Mouse (Mus musculus) myocyte (in vitro differentiated cells): ENCODE measurements around the gene Rpsa. TPM values are rescaled to one million over a fixed set of nuclear protein-coding genes. Genes with fewer than 3 reads are reported as not detected.
A peak's percentile ranks its signal among the peaks of the same experiment; 100 is the strongest.

ENCODE experiments used
- H3K27me3 ChIP-seq: one replicate; pipeline ENCODE4 v1.6.1; 2011; ENCODE audit not compliant: control insufficient read depth, insufficient read depth, insufficient read length
- H3K36me3 ChIP-seq: one replicate; pipeline ENCODE4 v1.6.1; 2011; ENCODE audit not compliant: control insufficient read depth, insufficient read depth
- H3K4me2 ChIP-seq: one replicate; pipeline ENCODE4 v1.6.1; 2011; ENCODE audit warnings: low read depth, control low read depth
- H3K4me3 ChIP-seq: one replicate; pipeline ENCODE4 v1.5.1; 2011; ENCODE audit warnings: mild to moderate bottlenecking, control low read depth, moderate library complexity
- H3K79me2 ChIP-seq: one replicate; pipeline ENCODE4 v1.6.1; 2011; ENCODE audit not compliant: control insufficient read depth, insufficient read depth
- H3ac ChIP-seq: one replicate; pipeline ENCODE4 v1.6.1; 2011; ENCODE audit not compliant: control insufficient read depth, insufficient read length
- CEBPB ChIP-seq: IDR thresholded peaks from 2 replicates; pipeline ENCODE4 v1.6.1; 2011; ENCODE audit warnings: mild to moderate bottlenecking, moderate library complexity; ENCODE audit not compliant: poor library complexity, insufficient read depth, severe bottlenecking
- E2F4 ChIP-seq: IDR thresholded peaks from one replicate; pipeline ENCODE4 v1.6.1; 2011; ENCODE audit warnings: mild to moderate bottlenecking, control low read depth, moderate library complexity; ENCODE audit not compliant: insufficient read depth
- MAX ChIP-seq: IDR thresholded peaks from one replicate; pipeline ENCODE4 v1.6.1; 2011; ENCODE audit warnings: low read depth, mild to moderate bottlenecking, control low read depth
- MYOD1 ChIP-seq, 3 experiments: IDR thresholded peaks; one replicate each; pipeline ENCODE4 v1.6.1; 2011; ENCODE audit warnings: control low read depth in 2 of 3, low read depth in 2 of 3, mild to moderate bottlenecking in 2 of 3, moderate library complexity in 1 of 3; ENCODE audit not compliant: insufficient read length in 2 of 3, control insufficient read depth in 1 of 3
- MYOG ChIP-seq, 3 experiments: IDR thresholded peaks; one replicate each; pipeline ENCODE4 v1.6.1; 2011; ENCODE audit warnings: control low read depth in 2 of 3, low read depth in 2 of 3, mild to moderate bottlenecking in 2 of 3; ENCODE audit not compliant: insufficient read length in 2 of 3, control insufficient read depth in 1 of 3, insufficient read depth in 1 of 3
- POLR2A ChIP-seq: IDR thresholded peaks from one replicate; pipeline ENCODE4 v1.6.1; 2011; ENCODE audit warnings: low read depth, mild to moderate bottlenecking, control low read depth, moderate library complexity; ENCODE audit not compliant: insufficient read length
- POLR2AphosphoS2 ChIP-seq: IDR thresholded peaks from one replicate; pipeline ENCODE4 v1.6.1; 2011; ENCODE audit warnings: low read depth, control low read depth; ENCODE audit not compliant: insufficient read length
- REST ChIP-seq: IDR thresholded peaks from one replicate; pipeline ENCODE4 v1.6.1; 2011; ENCODE audit warnings: mild to moderate bottlenecking, control low read depth, moderate library complexity; ENCODE audit not compliant: insufficient read depth, insufficient read length
- SRF ChIP-seq: IDR thresholded peaks from one replicate; pipeline ENCODE4 v1.6.1; 2011; ENCODE audit warnings: low read depth; ENCODE audit not compliant: control insufficient read depth, insufficient read length
- TCF12 ChIP-seq: IDR thresholded peaks from one replicate; pipeline ENCODE4 v1.6.1; 2011; ENCODE audit warnings: mild to moderate bottlenecking, control low read depth; ENCODE audit not compliant: poor library complexity, insufficient read depth, severe bottlenecking
- TCF3 ChIP-seq: IDR thresholded peaks from one replicate; pipeline ENCODE4 v1.6.1; 2011; ENCODE audit warnings: low read depth, control low read depth; ENCODE audit not compliant: insufficient read length
- USF1 ChIP-seq: IDR thresholded peaks from one replicate; pipeline ENCODE4 v1.6.1; 2011; ENCODE audit warnings: low read depth, mild to moderate bottlenecking, control low read depth, moderate library complexity
- polyA plus RNA-seq: library from polyadenylated mRNA; unstranded; fragments of >200 nt; fragmentation: generic; extraction: Trizol; gene quantifications from one replicate; pipeline ENCODE4 v1.2.1, GENCODE M21; 2012; ENCODE audit warnings: missing spikeins

The Rpsa gene
- polyA plus RNA-seq, 1 experiment, result 2,555 TPM

DNA sequence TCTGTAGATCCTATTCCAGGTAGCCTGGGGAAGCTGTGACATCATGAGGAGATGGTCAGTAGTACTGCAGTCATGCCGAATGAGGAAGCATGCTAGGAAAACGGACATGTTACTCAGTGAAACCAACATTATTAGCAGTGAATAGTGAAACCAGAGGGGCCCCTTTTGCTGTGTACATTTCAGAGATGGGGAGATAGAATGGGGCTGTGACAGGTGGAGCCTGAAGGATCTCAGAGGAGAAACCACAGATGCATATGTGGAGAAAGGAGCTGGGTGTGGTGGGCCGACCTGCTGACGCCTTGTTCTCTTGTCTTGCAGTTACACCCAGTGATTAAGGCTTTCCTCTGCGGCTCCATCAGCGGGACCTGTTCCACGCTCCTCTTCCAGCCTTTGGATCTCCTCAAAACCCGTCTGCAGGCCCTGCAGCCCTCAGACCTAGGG lies 11.3 kb upstream of the Rpsa start:
- Histone ChIP-seq H3K4me3 (no peak overlapping the region), H3K4me2 (no peak overlapping the region), H3K79me2 (peaks cover 5% of the 10 kb centered on the region), H3ac (no peak overlapping the region), H3K36me3 (no peaks in the 10 kb centered on the region), H3K27me3 (no peaks in the 10 kb centered on the region)
- no peak for TF ChIP-seq TCF3
- TF ChIP-seq SRF, result no peak
- TF ChIP-seq CEBPB, result no peak
- TF ChIP-seq REST, result no peak
- TF ChIP-seq POLR2A, result no peak
- no peak for TF ChIP-seq E2F4
- no peak for TF ChIP-seq MYOG (IDR thresholded peaks at IDR 0.05; ENCODE audit: control insufficient read depth in 1 of 3, insufficient read depth in 1 of 3, insufficient read length in 2 of 3, low read depth in 2 of 3)

DNA sequence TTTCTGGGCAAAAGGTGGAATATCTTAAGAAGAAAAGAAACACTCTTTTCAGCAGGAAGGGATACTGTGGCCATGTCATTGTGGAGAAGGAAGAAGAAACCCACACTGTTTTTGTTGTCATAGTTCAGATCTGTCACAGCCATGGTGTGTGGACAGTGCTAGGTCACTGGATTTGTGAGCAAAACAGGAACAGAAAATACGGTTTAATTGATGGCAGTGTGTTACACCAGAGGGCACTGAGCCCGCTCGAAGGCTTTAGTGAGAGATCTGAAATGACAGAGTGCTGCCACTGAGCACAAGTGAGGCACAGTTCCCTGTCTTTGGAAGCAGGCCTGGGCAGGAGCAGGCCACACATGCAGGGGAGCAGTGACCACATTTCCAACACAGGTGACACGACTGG lies 9.3 kb upstream of the Rpsa start:
- Histone ChIP-seq H3K4me3 (no peak overlapping the region), H3K79me2 (no peaks in the 10 kb centered on the region), H3K36me3 (no peaks in the 10 kb centered on the region), H3K27me3 (no peaks in the 10 kb centered on the region), H3ac (no peak overlapping the region), H3K4me2 (no peak overlapping the region)
- TF ChIP-seq CEBPB, result no peak
- TF ChIP-seq TCF3, result no peak
- TF ChIP-seq MAX, result no peak
- no peak for TF ChIP-seq MYOD1 (IDR thresholded peaks at IDR 0.05; ENCODE audit: control insufficient read depth in 1 of 3, insufficient read length in 2 of 3, low read depth in 2 of 3)
- TF ChIP-seq SRF, result no peak
- no peak for TF ChIP-seq E2F4
- no peak for TF ChIP-seq MYOG (IDR thresholded peaks at IDR 0.05; ENCODE audit: control insufficient read depth in 1 of 3, insufficient read depth in 1 of 3, insufficient read length in 2 of 3, low read depth in 2 of 3)
- no peak for TF ChIP-seq REST
- no peak for TF ChIP-seq POLR2A
- no peak for TF ChIP-seq POLR2AphosphoS2
- TF ChIP-seq USF1, result no peak
- TF ChIP-seq TCF12, result no peak

DNA sequence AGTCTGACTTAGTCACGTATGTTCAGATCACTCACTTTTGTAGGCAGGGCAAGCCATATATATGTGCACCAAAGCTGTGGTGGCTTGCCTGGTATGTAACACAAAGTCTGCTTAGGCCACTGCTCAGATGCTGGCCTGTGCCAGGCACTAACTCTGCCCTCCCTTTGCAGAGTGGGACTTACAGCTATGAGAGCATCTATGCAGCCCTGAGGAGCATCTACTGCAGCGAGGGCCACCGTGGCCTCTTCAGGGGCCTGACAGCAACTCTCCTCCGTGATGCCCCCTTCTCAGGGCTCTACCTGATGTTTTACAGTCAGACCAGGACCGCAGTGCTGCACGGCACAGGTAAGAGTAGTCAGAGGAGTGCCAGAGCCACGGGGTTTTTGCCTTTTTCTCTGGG lies 7.0 kb upstream of the Rpsa start:
- no peak overlapping the region for H3ac ChIP-seq
- H3K27me3 ChIP-seq, result no peaks in the 10 kb centered on the region
- no peaks in the 10 kb centered on the region for H3K36me3 ChIP-seq
- no peak for TF ChIP-seq E2F4
- no peak for TF ChIP-seq CEBPB
- TF ChIP-seq MAX, result no peak
- no peak for TF ChIP-seq USF1
- TF ChIP-seq REST, result no peak
- TF ChIP-seq POLR2A, result no peak
- no peak for TF ChIP-seq TCF3
- no peak for TF ChIP-seq SRF
- no peak for TF ChIP-seq TCF12
- TF ChIP-seq POLR2AphosphoS2, result no peak
- H3K4me2 ChIP-seq, result no peak overlapping the region
- no peak overlapping the region for H3K4me3 ChIP-seq
- no peaks in the 10 kb centered on the region for H3K79me2 ChIP-seq

DNA sequence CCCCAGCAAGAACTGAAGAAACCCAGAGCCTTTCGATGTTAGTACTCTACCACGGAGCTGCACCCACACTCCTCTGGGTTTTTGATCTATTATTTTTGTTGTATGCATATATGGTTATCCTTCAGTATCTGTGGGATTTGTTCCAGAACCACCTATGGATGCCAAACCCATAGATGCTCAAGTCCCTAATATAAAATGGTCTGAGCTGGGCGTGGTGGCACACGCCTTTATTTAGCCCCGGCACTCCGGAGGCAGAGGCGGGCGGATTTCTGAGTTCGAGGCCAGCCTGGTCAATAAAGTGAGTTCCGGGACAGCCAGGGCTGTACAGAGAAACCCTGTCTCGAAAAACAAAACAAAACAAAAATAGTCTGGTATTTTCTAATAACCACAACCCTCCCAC lies 621 bp upstream of the Rpsa start:
- TF ChIP-seq MYOD1 (IDR thresholded peaks at IDR 0.05; ENCODE audit: control insufficient read depth in 1 of 3, insufficient read length in 2 of 3, low read depth in 2 of 3) (no peak), MYOG (IDR thresholded peaks at IDR 0.05; ENCODE audit: control insufficient read depth in 1 of 3, insufficient read depth in 1 of 3, insufficient read length in 2 of 3, low read depth in 2 of 3) (no peak), POLR2A (no peak), USF1 (no peak), TCF12 (no peak), TCF3 (no peak), REST (no peak), E2F4 (no peak), MAX (no peak), POLR2AphosphoS2 (no peak), CEBPB (no peak), SRF (no peak)
- peaks cover 20% of the 10 kb centered on the region for H3K79me2 ChIP-seq
- no peaks in the 10 kb centered on the region for H3K27me3 ChIP-seq
- H3ac ChIP-seq, result no peak overlapping the region
- H3K4me2 ChIP-seq, result peak overlapping the region; percentile 85
- peak overlapping the region; percentile 94 for H3K4me3 ChIP-seq
- H3K36me3 ChIP-seq, result peaks cover 27% of the 10 kb centered on the region

DNA sequence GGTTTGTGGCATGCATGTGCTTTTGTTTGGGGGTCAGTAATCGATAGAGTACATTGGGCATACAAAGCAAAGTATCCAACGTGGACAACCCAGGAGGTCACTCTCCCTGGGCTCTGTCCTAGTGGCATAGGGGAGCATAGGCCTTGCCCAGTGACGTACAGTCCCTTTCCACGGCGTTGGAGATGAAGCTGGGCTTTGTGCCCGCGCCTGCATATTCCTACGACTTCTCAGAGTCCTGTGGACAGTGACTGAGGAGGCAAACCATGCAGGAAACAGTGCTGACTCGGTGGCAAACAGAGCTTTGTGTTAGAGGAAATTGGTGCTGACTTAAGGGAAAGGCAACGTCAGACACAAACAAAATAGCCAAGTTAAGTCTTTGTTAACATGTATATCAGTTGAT lies 1.8 kb downstream of the Rpsa start:
- H3K79me2 ChIP-seq, result peaks cover 20% of the 10 kb centered on the region
- H3K36me3 ChIP-seq, result peaks cover 32% of the 10 kb centered on the region
- peak overlapping the region; percentile 97 for H3ac ChIP-seq
- H3K27me3 ChIP-seq, result no peaks in the 10 kb centered on the region
- H3K4me2 ChIP-seq, result peak overlapping the region; percentile 98
- H3K4me3 ChIP-seq, result peak overlapping the region; percentile 94
- TF ChIP-seq POLR2A, result no peak
- no peak for TF ChIP-seq MYOD1 (IDR thresholded peaks at IDR 0.05; ENCODE audit: control insufficient read depth in 1 of 3, insufficient read length in 2 of 3, low read depth in 2 of 3)
- no peak for TF ChIP-seq REST
- no peak for TF ChIP-seq MAX
- TF ChIP-seq CEBPB, result no peak
- TF ChIP-seq TCF12, result no peak
- no peak for TF ChIP-seq TCF3
- no peak for TF ChIP-seq SRF
- TF ChIP-seq POLR2AphosphoS2, result no peak
- no peak for TF ChIP-seq E2F4
- TF ChIP-seq USF1, result no peak
- TF ChIP-seq MYOG (IDR thresholded peaks at IDR 0.05; ENCODE audit: control insufficient read depth in 1 of 3, insufficient read depth in 1 of 3, insufficient read length in 2 of 3, low read depth in 2 of 3), result no peak
